Mouse (Mus musculus) heart, adult 2 months (tissue): ENCODE data around the gene Gm28042. TPM values are rescaled to one million over a fixed set of nuclear protein-coding genes. Genes with fewer than 3 reads are reported as not detected.

Experiments
- DNase-seq, 2 experiments: peaks; one replicate each; pipeline ENCODE4 v3.0.0; 2021
- H3K27ac ChIP-seq: fragments of 200-600 bp; 2 replicates; pipeline ENCODE4 v1.8.1; 2022
- H3K27me3 ChIP-seq: fragments of 200-500 bp; 2 replicates; pipeline ENCODE4 v1.6.1; 2012; ENCODE audit warnings: mild to moderate bottlenecking, low read length, inconsistent platforms, mixed read lengths; ENCODE audit not compliant: control insufficient read depth, insufficient read depth
- H3K36me3 ChIP-seq: fragments of 200-500 bp; 2 replicates; pipeline ENCODE4 v1.6.1; 2012; ENCODE audit warnings: low read length, inconsistent platforms; ENCODE audit not compliant: control insufficient read depth, insufficient read depth
- H3K4me1 ChIP-seq: fragments of 200-500 bp; 2 replicates; pipeline ENCODE4 v1.6.1; 2011; ENCODE audit warnings: low read length; ENCODE audit not compliant: control insufficient read depth, insufficient read depth
- H3K4me3 ChIP-seq: fragments of 200-600 bp; 2 replicates; pipeline ENCODE4 v1.8.1; 2022
- H3K79me2 ChIP-seq: fragments of 200-500 bp; replicated peaks from 2 replicates; pipeline ENCODE4 v1.6.1; 2012; ENCODE audit warnings: mild to moderate bottlenecking, inconsistent platforms, low read length, moderate library complexity, mixed read lengths; ENCODE audit not compliant: control insufficient read depth, insufficient read depth
- H3K9ac ChIP-seq: fragments of 200-500 bp; 2 replicates; pipeline ENCODE4 v1.6.1; 2012; ENCODE audit warnings: low read depth, mild to moderate bottlenecking, control low read depth, inconsistent platforms, low read length, mixed read lengths
- CTCF ChIP-seq: fragments of 200-600 bp; IDR thresholded peaks from 2 replicates; pipeline ENCODE4 v1.8.1; 2022; ENCODE audit warnings: antibody characterized with exemption, mild to moderate bottlenecking, moderate library complexity
- EP300 ChIP-seq: fragments of 200-500 bp; IDR thresholded peaks from 2 replicates; pipeline ENCODE4 v1.6.1; 2011; ENCODE audit warnings: low read depth, low read length, control low read depth; ENCODE audit not compliant: insufficient read depth
- POLR2A ChIP-seq: fragments of 200-500 bp; IDR thresholded peaks from 2 replicates; pipeline ENCODE4 v1.6.1; 2011; ENCODE audit warnings: mild to moderate bottlenecking, low read depth, low read length, control low read depth; ENCODE audit not compliant: insufficient read depth
- WGBS: fragments of 180-500 bp; shearing (Covaris S2); methylation state at CpG from one replicate; pipeline ENCODE4 v1.1.7; 2018; 5-methylcytosine and 5-hydroxymethylcytosine counted together
- intact Hi-C: fragments of 180-260 bp; cut with DNase I; formaldehyde crosslinking; loops from one replicate; pipeline ENCODE4 v1.15.1; 2025
- microRNA-seq, 2 experiments: library from miRNA; unstranded; fragments of <30 nt; microRNA quantifications; one replicate each; pipeline ENCODE4 v1.2.0; 2021
- polyA plus RNA-seq: library from polyadenylated mRNA; depleted of rRNA; stranded (reverse); fragments of >200 nt; gene quantifications from 2 replicates; pipeline ENCODE4 v1.2.3, GENCODE M21; 2012; rRNA removed
- total RNA-seq, 2 experiments: library from RNA; stranded (reverse); gene quantifications; 2 replicates each; pipeline ENCODE4 v1.2.3; 2021

Gm28042 gene
- total and polyA plus RNA-seq, 3 experiments: 0.55 to 2.2 (median 0.77) TPM

DNA sequence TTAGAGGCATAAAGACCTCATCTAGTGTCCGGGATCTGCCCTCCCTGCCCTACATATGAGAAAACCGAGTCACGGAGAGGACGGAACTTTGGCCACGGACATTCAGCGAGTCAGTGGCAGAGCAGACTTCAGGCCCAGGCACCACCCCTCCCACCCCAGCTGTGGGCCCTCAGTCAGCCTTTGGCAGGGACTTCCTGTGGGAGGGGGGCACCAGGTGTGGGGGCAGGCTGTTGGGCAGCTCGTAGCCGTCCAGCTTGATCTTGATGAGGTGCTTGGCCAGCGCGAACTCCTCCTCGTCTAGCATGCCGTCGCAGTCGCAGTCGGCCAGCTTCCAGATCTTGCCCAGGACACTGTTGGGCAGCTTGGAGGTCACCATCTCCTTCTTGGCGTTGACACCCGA is 63.7 kb downstream of the Gm28042 start:
- no peak for DNase-seq
- intact Hi-C loops: no loop called here
- Histone ChIP-seq H3K9ac (no peak overlapping the region), H3K27me3 (no peaks in the 10 kb centered on the region), H3K36me3 (peaks cover 4% of the 10 kb centered on the region; the same call in 1 of the 2 replicates), H3K79me2 (no peaks in the 10 kb centered on the region), H3K4me3 (no peak overlapping the region), H3K4me1 (peaks cover 7% of the 10 kb centered on the region), H3K27ac (peak overlapping the region; percentile 49)
- 68% methylated on average over 17 of the region's 17 CpGs for WGBS
- TF ChIP-seq POLR2A (no peak), EP300 (no peak), CTCF (no peak)

Small RNA genes within 50 kb of the gene (microRNA-seq; reads per million reads assigned to microRNA genes)
- gene Mir7665: 0 reads per million in 2 experiments

Other genes starting within 250 kb of the Gm28042 start
- 10 to 100 TPM; 12.2 to 13.3 TPM for gene Rpap1, start 240.0 kb upstream of the Gm28042 start, total RNA-seq
- 10.5 and 12.1 TPM in 2 replicates for gene Rpap1, start 240.0 kb upstream of the Gm28042 start, polyA plus RNA-seq
- gene Tyro3, start 229.8 kb upstream of the Gm28042 start, total RNA-seq: 1 to 10 TPM; 1.2 to 1.5 TPM
- 1.6 and 2.7 TPM in 2 replicates for gene Tyro3, start 229.8 kb upstream of the Gm28042 start, polyA plus RNA-seq
- gene Mga, start 130.3 kb upstream of the Gm28042 start, total RNA-seq: 10 to 100 TPM; 36.2 to 41.0 TPM
- 11.6 and 21.6 TPM in 2 replicates for gene Mga, start 130.3 kb upstream of the Gm28042 start, polyA plus RNA-seq
- gene Mapkbp1, start 54.8 kb upstream of the Gm28042 start, total RNA-seq: 1 to 10 TPM; 7.7 to 8.0 TPM
- gene Mapkbp1, start 54.8 kb upstream of the Gm28042 start, polyA plus RNA-seq: 8.1 and 11.0 TPM in 2 replicates
- gene Jmjd7, start within 50 bp of the Gm28042 start, total RNA-seq: 1 to 10 TPM; 6.3 to 7.4 TPM
- gene Jmjd7, start within 50 bp of the Gm28042 start, polyA plus RNA-seq: 6.4 and 14.6 TPM in 2 replicates
- 1 to 10 TPM; 1.6 to 1.9 TPM for gene Pla2g4b, start 5.9 kb downstream of the Gm28042 start, total RNA-seq
- gene Pla2g4b, start 5.9 kb downstream of the Gm28042 start, polyA plus RNA-seq: 3.3 and 4.1 TPM in 2 replicates
- gene Ehd4, start 127.1 kb downstream of the Gm28042 start, total RNA-seq: 100 to 1,000 TPM; 330 to 373 TPM
- gene Ehd4, start 127.1 kb downstream of the Gm28042 start, polyA plus RNA-seq: 213 and 279 TPM in 2 replicates
- 1 to 10 TPM; 3.5 to 4.0 TPM for gene Pla2g4e, start 217.8 kb downstream of the Gm28042 start, total RNA-seq
- gene Pla2g4e, start 217.8 kb downstream of the Gm28042 start, polyA plus RNA-seq: 5.9 and 8.4 TPM in 2 replicates